Mouse (Mus musculus): ENCODE results near the gene Zfp987. TPM values are rescaled to one million over a fixed set of nuclear protein-coding genes. Genes with fewer than 3 reads are reported as not detected.

Zfp987 gene
- polyA plus RNA-seq, 1 experiment from 2014 or later, result not detected

Other genes starting within 250 kb of the Zfp987 start
- not detected in 2 replicates for gene Zfp986, start 228.5 kb upstream of the Zfp987 start, polyA plus RNA-seq (2015; fragmentation: Nextera tagmentation; extraction: Ambion mirVana)
- gene Zfp600, start 59.5 kb downstream of the Zfp987 start, polyA plus RNA-seq (2015; fragmentation: Nextera tagmentation; extraction: Ambion mirVana), result not detected in 2 replicates